Mouse (Mus musculus) liver, embryonic 14.5 days (tissue): ENCODE measurements around the gene Kdm1b. TPM values are rescaled to one million over a fixed set of nuclear protein-coding genes. Genes with fewer than 3 reads are reported as not detected.

Experiments used
- ATAC-seq: fragments of 200-750 bp; cut with Nextera tagmentation; 2 replicates; pipeline ENCODE4 v1.8.0; 2017; ENCODE audit warnings: moderate number of reproducible peaks, mild to moderate bottlenecking, moderate library complexity; ENCODE audit not compliant: insufficient read depth
- DNase-seq, 3 experiments: peaks; one replicate each; pipeline ENCODE4 v3.0.0-alpha.2; 2012 to 2013; ENCODE audit warnings: low read depth in 3 of 3, low spot score in 3 of 3
- H3K27ac ChIP-seq: fragments of 300-500 bp; sonication (generic); 2 replicates; pipeline ENCODE4 v1.5.1; 2014; ENCODE audit warnings: moderate library complexity, mild to moderate bottlenecking, control low read depth, inconsistent platforms
- H3K27me3 ChIP-seq: fragments of 300-500 bp; sonication (generic); 2 replicates; pipeline ENCODE4 v1.6.1; 2014; ENCODE audit warnings: mild to moderate bottlenecking, low read length, moderate library complexity; ENCODE audit not compliant: control insufficient read depth, insufficient read depth
- H3K36me3 ChIP-seq: fragments of 300-500 bp; sonication (generic); replicated peaks from 2 replicates; pipeline ENCODE4 v1.6.1; 2014; ENCODE audit warnings: low read depth; ENCODE audit not compliant: control insufficient read depth, insufficient read depth
- H3K4me1 ChIP-seq, 2 experiments: fragments of 200-500 bp in 1 of 2; fragments of 300-500 bp in 1 of 2; sonication (generic) in 1 of 2; replicated peaks; 2 replicates each; pipeline ENCODE4 v1.6.1; 2012 to 2014; ENCODE audit warnings: antibody characterized with exemption in 1 of 2, inconsistent platforms in 1 of 2, low read length in 1 of 2; ENCODE audit not compliant: control insufficient read depth in 2 of 2, insufficient read depth in 2 of 2
- H3K4me2 ChIP-seq: fragments of 300-500 bp; sonication (generic); 2 replicates; pipeline ENCODE4 v1.6.1; 2014; ENCODE audit warnings: low read depth, mild to moderate bottlenecking, control low read depth, moderate library complexity
- H3K4me3 ChIP-seq, 2 experiments: fragments of 200-500 bp in 1 of 2; fragments of 300-500 bp in 1 of 2; sonication (generic) in 1 of 2; 2 replicates each; pipeline ENCODE4 v1.5.1; 2012 to 2014; ENCODE audit warnings: low read depth in 2 of 2, low read length in 2 of 2, mild to moderate bottlenecking in 2 of 2, control low read depth in 1 of 2, inconsistent platforms in 1 of 2, moderate library complexity in 1 of 2; ENCODE audit not compliant: insufficient read depth in 1 of 2
- H3K9ac ChIP-seq: fragments of 300-500 bp; sonication (generic); replicated peaks from 2 replicates; pipeline ENCODE4 v1.6.1; 2014; ENCODE audit warnings: mild to moderate bottlenecking, control low read depth, moderate library complexity
- H3K9me3 ChIP-seq: fragments of 300-500 bp; sonication (generic); 2 replicates; pipeline ENCODE4 v1.6.1; 2016; ENCODE audit warnings: low read length, mixed read lengths; ENCODE audit not compliant: control insufficient read depth
- CTCF ChIP-seq: IDR thresholded peaks from 2 replicates; pipeline ENCODE4 v1.5.1; 2016; ENCODE audit warnings: antibody characterized with exemption, low read depth, control low read depth
- EP300 ChIP-seq: IDR thresholded peaks from 2 replicates; pipeline ENCODE4 v1.6.1; 2016; ENCODE audit warnings: antibody characterized with exemption, low read depth
- WGBS: fragments of 180-500 bp; shearing (Covaris S2); extraction: QIAGEN DNeasy Blood & Tissue Kit; methylation state at CpG from one replicate; pipeline ENCODE4 v1.1.7; 2014; ENCODE audit not compliant: insufficient replicate concordance; 5-methylcytosine and 5-hydroxymethylcytosine counted together
- polyA plus RNA-seq, 2 experiments: library from polyadenylated mRNA; depleted of rRNA in 1 of 2; stranded (reverse) in 1 of 2; unstranded in 1 of 2; fragments of >200 nt; fragmentation: Nextera tagmentation in 1 of 2; extraction: Ambion mirVana in 1 of 2; gene quantifications; 2 replicates each; pipeline versions ENCODE4 v1.2.1 to v1.2.3; 2012 to 2014

Gene Kdm1b
- polyA plus RNA-seq (2012; rRNA removed), result 2.1 and 2.5 TPM in 2 replicates
- polyA plus RNA-seq (2014; fragmentation: Nextera tagmentation; extraction: Ambion mirVana), result 2.8 and 3.5 TPM in 2 replicates

GRCm38 (mm10) chr13:47043030-47043680 lies at the start of gene Kdm1b:
Gene Kdm1b, plus strand, starts transcription at chr13:47043499.
- WGBS, result under 1% methylated on average over 47 of the region's 48 CpGs
- peak; percentile 94 for ATAC-seq
- TF ChIP-seq CTCF (no peak), EP300 (no peak)

GRCm38 (mm10) chr13:46997355-46997754 lies 45.9 kb upstream of the Kdm1b start:
- Histone ChIP-seq H3K27me3 (no peaks in the 10 kb centered on the region; the same call in 1 of the 2 replicates), H3K9me3 (no peaks in the 10 kb centered on the region), H3K4me1 (no peaks in the 10 kb centered on the region), H3K27ac (no peak overlapping the region), H3K4me2 (no peak overlapping the region), H3K4me3 (no peak overlapping the region), H3K36me3 (no peaks in the 10 kb centered on the region), H3K9ac (no peak overlapping the region)
- 35% methylated on average over 4 of the region's 4 CpGs for WGBS
- TF ChIP-seq CTCF (no peak), EP300 (no peak)
- DNase-seq (no peak), ATAC-seq (no peak)

More at GRCm38 (mm10) chr13:47043030-47043680, at the start of gene Kdm1b:
- peak within 1 kb of the TSS; percentile 57 for H3K9ac ChIP-seq
- peak within 1 kb of the TSS; percentile 58 to 76 for H3K4me3 ChIP-seq
- DNase-seq, result peak; percentile 92 to 95 (median 95)
- no peaks in the 10 kb centered on the region for H3K36me3 ChIP-seq
- no peak within 1 kb of the TSS for H3K27ac ChIP-seq
- no peaks in the 10 kb centered on the region; the same call in 1 of the 2 replicates for H3K27me3 ChIP-seq
- peak within 1 kb of the TSS; percentile 70 for H3K4me2 ChIP-seq
- H3K9me3 ChIP-seq, result no peaks in the 10 kb centered on the region
- H3K4me1 ChIP-seq, result peaks cover 0 to 8% of the 10 kb centered on the region in 2 experiments; a peak in 2 of 4 replicates

GRCm38 (mm10) chr13:46999498-46999897 lies 43.8 kb upstream of the Kdm1b start:
- Histone ChIP-seq H3K27me3 (no peaks in the 10 kb centered on the region; the same call in 1 of the 2 replicates), H3K4me1 (no peaks in the 10 kb centered on the region), H3K4me2 (no peak overlapping the region), H3K27ac (no peak overlapping the region), H3K9me3 (no peaks in the 10 kb centered on the region), H3K4me3 (no peak overlapping the region), H3K9ac (no peak overlapping the region), H3K36me3 (no peaks in the 10 kb centered on the region)
- TF ChIP-seq EP300, result no peak
- no peak for TF ChIP-seq CTCF
- ATAC-seq (no peak), DNase-seq (no peak)
- 41% methylated on average over 5 of the region's 5 CpGs for WGBS

DNA sequence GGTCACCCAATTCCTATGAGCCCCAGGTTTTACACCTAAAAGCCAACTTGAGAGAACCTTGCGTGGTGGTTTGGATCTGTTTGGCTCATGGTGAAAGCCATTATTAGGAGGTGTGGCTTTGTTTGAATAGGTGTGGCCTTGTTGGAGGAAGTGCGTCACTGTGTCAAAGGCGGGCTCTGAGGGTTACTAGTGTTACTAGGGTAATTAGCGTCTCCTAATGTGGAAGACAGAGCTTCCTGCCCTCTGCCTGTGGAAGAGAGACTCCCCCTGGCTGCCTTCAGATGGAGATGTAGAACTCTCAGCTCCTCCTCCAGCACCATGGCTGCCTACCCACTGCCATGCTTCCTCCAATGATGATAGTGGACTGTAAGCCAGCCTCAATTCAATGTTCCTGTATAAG lies 41.7 kb upstream of the Kdm1b start:
- no peaks in the 10 kb centered on the region for H3K4me1 ChIP-seq
- H3K36me3 ChIP-seq, result no peaks in the 10 kb centered on the region
- ATAC-seq (no peak), DNase-seq (no peak)
- H3K9me3 ChIP-seq, result no peaks in the 10 kb centered on the region
- H3K27ac ChIP-seq, result no peak overlapping the region
- no peak for TF ChIP-seq EP300
- TF ChIP-seq CTCF, result 0 out of 2 replicates have a peak, but pooled peaks have one; percentile 3
- H3K9ac ChIP-seq, result no peak overlapping the region
- H3K27me3 ChIP-seq, result no peaks in the 10 kb centered on the region; the same call in 1 of the 2 replicates
- H3K4me2 ChIP-seq, result no peak overlapping the region
- WGBS, result 70% methylated on average over 4 of the region's 4 CpGs
- H3K4me3 ChIP-seq, result no peak overlapping the region

- no peak overlapping the region for H3K9ac ChIP-seq
- H3K27me3 ChIP-seq, result no peaks in the 10 kb centered on the region
- peak overlapping the region; percentile 77 for H3K4me2 ChIP-seq
- H3K4me3 ChIP-seq, result no peak overlapping the region
- no peak for ATAC-seq
- 47% methylated on average over 10 of the region's 10 CpGs for WGBS
- no peak for DNase-seq
- no peak overlapping the region for H3K27ac ChIP-seq
- 0 out of 4 replicates have a peak, but pooled peaks cover 0 to 2% of the 10 kb centered on the region in 2 experiments for H3K4me1 ChIP-seq
- TF ChIP-seq EP300 (no peak), CTCF (no peak)
- H3K9me3 ChIP-seq, result no peaks in the 10 kb centered on the region
- no peaks in the 10 kb centered on the region for H3K36me3 ChIP-seq
Measured at GRCm38 (mm10) chr13:47013740-47014139, 29.6 kb upstream of the Kdm1b start.
